In genomic region chr4:141793282-141794151, GRCm38 (mm10) we compare ENCODE assay signal across 8 mouse cellular contexts. TPM values are rescaled to one million over a fixed set of nuclear protein-coding genes. Genes with fewer than 3 reads are reported as not detected.
DNase-seq lines count a peak whose midpoint lies in the region; ATAC-seq and TF ChIP-seq lines count a peak whose summit lies in the region.

TSS of gene Casp9 (plus strand) at chr4:141793612.

- ATAC-seq in activated CD4-positive, CD25-positive, alpha-beta regulatory T cell, adult 4 months, result peak; percentile 69
- ATAC-seq in megakaryocyte progenitor cell, adult 5-6 weeks (replicated peaks; ENCODE audit: poor library complexity), result peak; percentile 68

- H3K4me3 ChIP-seq in cortical plate, adult 2 months (ENCODE audit: insufficient read depth, low read length), result peak within 1 kb of the TSS; percentile 79

- no peak for TF ChIP-seq CTCF in cortical plate, adult 2 months (IDR thresholded peaks at IDR 0.05; ENCODE audit: extremely low read depth, insufficient read depth, low read length)

- H3K27ac ChIP-seq in cortical plate, adult 2 months (ENCODE audit: insufficient read depth, low read length), result peak within 1 kb of the TSS; percentile 70

- TF ChIP-seq POLR2A in cortical plate, adult 2 months (IDR thresholded peaks at IDR 0.05; ENCODE audit: extremely low read depth, insufficient read depth, low read length), result peak; percentile 77; the same call in 1 of the 2 replicates

- peaks cover 5% of the 10 kb centered on the region for H3K4me1 ChIP-seq in cortical plate, adult 2 months (ENCODE audit: control insufficient read depth, insufficient read depth, low read length)

- DNase-seq in gastrocnemius, postnatal 10 days, result peak; percentile 98
- DNase-seq in induced T-regulatory cell, adult 2 months (ENCODE audit: low read depth), result peak; percentile 97
- DNase-seq in left cerebral cortex, adult 9 months (ENCODE audit: low spot score in 2 of 2), result peak; percentile 89 to 97
- peak; percentile 96 for DNase-seq in right cerebral cortex, postnatal 14 days
- DNase-seq in urinary bladder, postnatal 36 days (ENCODE audit: low spot score in 2 of 2), result peak; percentile 99

RNA-seq across cellular contexts. Expression of gene Casp9, which starts in this region (rescaled TPM):
- polyA plus RNA-seq in activated CD4-positive, CD25-positive, alpha-beta regulatory T cell, adult 4 months (2017; shearing (Covaris generic)), result 1 to 10 TPM; 6.9 to 7.4 TPM
- 20.8 and 21.6 TPM in 2 replicates for polyA plus RNA-seq in cortical plate, adult 2 months (2012; rRNA removed)
- 1 to 10 TPM; 5.6 to 8.0 TPM for total RNA-seq in gastrocnemius, postnatal 10 days (2021)
- total RNA-seq in megakaryocyte progenitor cell, adult 5-6 weeks (2015), result 5.8 and 6.4 TPM in 2 replicates
- total RNA-seq in megakaryocyte progenitor cell, adult 5-6 weeks (2017), result 8.1 and 9.3 TPM in 2 replicates

Comparison
In these comparisons a context has a peak if more than half of its experiments do, and no peak if none do; other contexts are left out.
1. Peak in every context shown above with its lines: DNase-seq, ATAC-seq, H3K4me3 ChIP-seq and H3K27ac ChIP-seq.